Mouse (Mus musculus): Measurements from ENCODE around the gene Gm9745. TPM values are rescaled to one million over a fixed set of nuclear protein-coding genes. Genes with fewer than 3 reads are reported as not detected.
A peak's percentile ranks its signal among the peaks of the same experiment; 100 is the strongest.
"Not testable (repeated sequence)": the region's sequence is repeated elsewhere in the genome, so short reads cannot be mapped to it uniquely, and the experiment has no call there.

Gene Gm9745
- polyA plus RNA-seq (2015; fragmentation: Nextera tagmentation; extraction: Ambion mirVana) = not detected in 2 replicates

- not testable (repeated sequence) for H3K4me3 ChIP-seq (replicated peaks; ENCODE audit: low read length); H3K4me1 ChIP-seq (ENCODE audit: control insufficient read depth, insufficient read depth, low read length); H3K9ac ChIP-seq (ENCODE audit: low read length); H3K4me2 ChIP-seq (ENCODE audit: low read depth, low read length); H3K36me3 ChIP-seq (ENCODE audit: control insufficient read depth, insufficient read depth, low read length); H3K9me3 ChIP-seq (replicated peaks; ENCODE audit: control insufficient read depth, low read length); ATAC-seq (ENCODE audit: insufficient read depth, low FRiP score); H3K27me3 ChIP-seq (ENCODE audit: control insufficient read depth, insufficient read depth, low read length); H3K27ac ChIP-seq (ENCODE audit: low read length)
Observed at GRCm38 (mm10) chr13:8948131-8948530, at the start of gene Gm9745. Gene Gm9745, minus strand, starts transcription at chr13:8948231.

- not testable (repeated sequence) for H3K36me3 ChIP-seq (ENCODE audit: control insufficient read depth, insufficient read depth, low read length); H3K9me3 ChIP-seq (replicated peaks; ENCODE audit: control insufficient read depth, low read length); H3K27me3 ChIP-seq (ENCODE audit: control insufficient read depth, insufficient read depth, low read length); H3K9ac ChIP-seq (ENCODE audit: low read length); H3K4me1 ChIP-seq (ENCODE audit: control insufficient read depth, insufficient read depth, low read length); H3K4me2 ChIP-seq (ENCODE audit: low read depth, low read length); H3K27ac ChIP-seq (ENCODE audit: low read length); ATAC-seq (ENCODE audit: insufficient read depth, low FRiP score); H3K4me3 ChIP-seq (replicated peaks; ENCODE audit: low read length)
- 78% methylated on average over 5 of the region's 5 CpGs for WGBS
Observed at GRCm38 (mm10) chr13:8997221-8997620, 49.2 kb upstream of the Gm9745 start.

GRCm38 (mm10) chr13:8995990-8996786 lies 48.2 kb upstream of the Gm9745 start, which contains the start of gene Gtpbp4:
Gene Gtpbp4, minus strand, starts transcription at chr13:8996083.
- under 1% methylated on average over 51 of the region's 51 CpGs for WGBS
- ATAC-seq (ENCODE audit: insufficient read depth, low FRiP score) = peak; percentile 98
- peaks cover 4% of the 10 kb centered on the region; the same call in 1 of the 2 replicates for H3K4me1 ChIP-seq (ENCODE audit: control insufficient read depth, insufficient read depth, low read length)
- H3K4me3 ChIP-seq (replicated peaks; ENCODE audit: low read length) = peak within 1 kb of the TSS; percentile 76
- no peaks in the 10 kb centered on the region for H3K9me3 ChIP-seq (replicated peaks; ENCODE audit: control insufficient read depth, low read length)
- peak within 1 kb of the TSS; percentile 76 for H3K4me2 ChIP-seq (ENCODE audit: low read depth, low read length)
- H3K27ac ChIP-seq (ENCODE audit: low read length) = peak within 1 kb of the TSS; percentile 47
- H3K27me3 ChIP-seq (ENCODE audit: control insufficient read depth, insufficient read depth, low read length) = no peaks in the 10 kb centered on the region
- H3K9ac ChIP-seq (ENCODE audit: low read length) = peak within 1 kb of the TSS; percentile 82
- 0 out of 2 replicates have a peak, but pooled peaks cover 3% of the 10 kb centered on the region for H3K36me3 ChIP-seq (ENCODE audit: control insufficient read depth, insufficient read depth, low read length)

GRCm38 (mm10) chr13:8995159-8995989 lies 47.3 kb upstream of the Gm9745 start:
- peak overlapping the region; percentile 81 for H3K9ac ChIP-seq (ENCODE audit: low read length)
- no peaks in the 10 kb centered on the region for H3K9me3 ChIP-seq (replicated peaks; ENCODE audit: control insufficient read depth, low read length)
- H3K36me3 ChIP-seq (ENCODE audit: control insufficient read depth, insufficient read depth, low read length) = peaks cover 3% of the 10 kb centered on the region; the same call in 1 of the 2 replicates
- H3K4me3 ChIP-seq (replicated peaks; ENCODE audit: low read length) = peak overlapping the region; percentile 76
- ATAC-seq (ENCODE audit: insufficient read depth, low FRiP score) = peak; percentile 60; the same call in 1 of the 2 replicates
- H3K27me3 ChIP-seq (ENCODE audit: control insufficient read depth, insufficient read depth, low read length) = no peaks in the 10 kb centered on the region
- H3K27ac ChIP-seq (ENCODE audit: low read length) = peak overlapping the region; percentile 36
- H3K4me1 ChIP-seq (ENCODE audit: control insufficient read depth, insufficient read depth, low read length) = peaks cover 4% of the 10 kb centered on the region; the same call in 1 of the 2 replicates
- WGBS = 2% methylated on average over 33 of the region's 33 CpGs
- H3K4me2 ChIP-seq (ENCODE audit: low read depth, low read length) = peak overlapping the region; percentile 73

- H3K9me3 ChIP-seq (replicated peaks; ENCODE audit: control insufficient read depth, low read length) = no peaks in the 10 kb centered on the region
- no peak overlapping the region for H3K4me3 ChIP-seq (replicated peaks; ENCODE audit: low read length)
- no peak for ATAC-seq (ENCODE audit: insufficient read depth, low FRiP score)
- no peak overlapping the region for H3K4me2 ChIP-seq (ENCODE audit: low read depth, low read length)
- peaks cover 4% of the 10 kb centered on the region; the same call in 1 of the 2 replicates for H3K4me1 ChIP-seq (ENCODE audit: control insufficient read depth, insufficient read depth, low read length)
- 87% methylated on average over 6 of the region's 6 CpGs for WGBS
- H3K36me3 ChIP-seq (ENCODE audit: control insufficient read depth, insufficient read depth, low read length) = peaks cover 7% of the 10 kb centered on the region; the same call in 1 of the 2 replicates
- no peaks in the 10 kb centered on the region for H3K27me3 ChIP-seq (ENCODE audit: control insufficient read depth, insufficient read depth, low read length)
- H3K9ac ChIP-seq (ENCODE audit: low read length) = no peak overlapping the region
- no peak overlapping the region for H3K27ac ChIP-seq (ENCODE audit: low read length)
Observed at GRCm38 (mm10) chr13:8992231-8992630, 44.2 kb upstream of the Gm9745 start.

GRCm38 (mm10) chr13:8972972-8973371 lies 24.9 kb upstream of the Gm9745 start:
- 93% methylated on average over 3 of the region's 3 CpGs for WGBS
- no peak for ATAC-seq (ENCODE audit: insufficient read depth, low FRiP score)

GRCm38 (mm10) chr13:8972369-8972768 lies 24.3 kb upstream of the Gm9745 start:
- peaks cover 32% of the 10 kb centered on the region for H3K36me3 ChIP-seq (ENCODE audit: control insufficient read depth, insufficient read depth, low read length)
- H3K9me3 ChIP-seq (replicated peaks; ENCODE audit: control insufficient read depth, low read length) = no peaks in the 10 kb centered on the region
- no peaks in the 10 kb centered on the region for H3K27me3 ChIP-seq (ENCODE audit: control insufficient read depth, insufficient read depth, low read length)
- ATAC-seq (ENCODE audit: insufficient read depth, low FRiP score) = no peak
- H3K27ac ChIP-seq (ENCODE audit: low read length) = no peak overlapping the region
- no peak overlapping the region for H3K4me3 ChIP-seq (replicated peaks; ENCODE audit: low read length)
- H3K4me2 ChIP-seq (ENCODE audit: low read depth, low read length) = no peak overlapping the region
- H3K4me1 ChIP-seq (ENCODE audit: control insufficient read depth, insufficient read depth, low read length) = no peaks in the 10 kb centered on the region
- H3K9ac ChIP-seq (ENCODE audit: low read length) = no peak overlapping the region

More at GRCm38 (mm10) chr13:8972972-8973371, 24.9 kb upstream of the Gm9745 start:
- H3K4me1 ChIP-seq (ENCODE audit: control insufficient read depth, insufficient read depth, low read length) = no peaks in the 10 kb centered on the region
- peaks cover 32% of the 10 kb centered on the region for H3K36me3 ChIP-seq (ENCODE audit: control insufficient read depth, insufficient read depth, low read length)
- H3K9ac ChIP-seq (ENCODE audit: low read length) = no peak overlapping the region
- H3K4me3 ChIP-seq (replicated peaks; ENCODE audit: low read length) = no peak overlapping the region
- H3K27me3 ChIP-seq (ENCODE audit: control insufficient read depth, insufficient read depth, low read length) = no peaks in the 10 kb centered on the region
- H3K27ac ChIP-seq (ENCODE audit: low read length) = no peak overlapping the region
- no peaks in the 10 kb centered on the region for H3K9me3 ChIP-seq (replicated peaks; ENCODE audit: control insufficient read depth, low read length)
- H3K4me2 ChIP-seq (ENCODE audit: low read depth, low read length) = no peak overlapping the region

- peaks cover 6% of the 10 kb centered on the region; the same call in 1 of the 2 replicates for H3K36me3 ChIP-seq (ENCODE audit: control insufficient read depth, insufficient read depth, low read length)
- no peaks in the 10 kb centered on the region for H3K4me1 ChIP-seq (ENCODE audit: control insufficient read depth, insufficient read depth, low read length)
- H3K4me2 ChIP-seq (ENCODE audit: low read depth, low read length) = no peak overlapping the region
- H3K27me3 ChIP-seq (ENCODE audit: control insufficient read depth, insufficient read depth, low read length) = no peaks in the 10 kb centered on the region
- H3K9me3 ChIP-seq (replicated peaks; ENCODE audit: control insufficient read depth, low read length) = no peaks in the 10 kb centered on the region
- no peak overlapping the region for H3K27ac ChIP-seq (ENCODE audit: low read length)
- WGBS = 91% methylated on average over 8 of the region's 8 CpGs
- H3K4me3 ChIP-seq (replicated peaks; ENCODE audit: low read length) = no peak overlapping the region
- no peak overlapping the region for H3K9ac ChIP-seq (ENCODE audit: low read length)
- no peak for ATAC-seq (ENCODE audit: insufficient read depth, low FRiP score)
Observed at GRCm38 (mm10) chr13:8967742-8968141, 19.7 kb upstream of the Gm9745 start.

GRCm38 (mm10) chr13:8965224-8965623 lies 17.2 kb upstream of the Gm9745 start:
- 89% methylated on average over 5 of the region's 5 CpGs for WGBS
- Histone ChIP-seq H3K27me3 (ENCODE audit: control insufficient read depth, insufficient read depth, low read length) (no peaks in the 10 kb centered on the region), H3K4me2 (ENCODE audit: low read depth, low read length) (no peak overlapping the region), H3K27ac (ENCODE audit: low read length) (no peak overlapping the region), H3K4me3 (replicated peaks; ENCODE audit: low read length) (no peak overlapping the region), H3K9ac (ENCODE audit: low read length) (no peak overlapping the region), H3K4me1 (ENCODE audit: control insufficient read depth, insufficient read depth, low read length) (no peaks in the 10 kb centered on the region), H3K36me3 (ENCODE audit: control insufficient read depth, insufficient read depth, low read length) (no peaks in the 10 kb centered on the region), H3K9me3 (replicated peaks; ENCODE audit: control insufficient read depth, low read length) (no peaks in the 10 kb centered on the region)
- ATAC-seq (ENCODE audit: insufficient read depth, low FRiP score) = no peak

Data from stomach, embryonic 16.5 days (tissue).